Mouse (Mus musculus) regulatory T cell (primary cell): ENCODE data around the gene Dync1i1.

ENCODE experiments used
- in situ Hi-C: fragments of 300-600 bp; cut with MboI, MseI; formaldehyde crosslinking; loops from one replicate; pipeline ENCODE4 v1.15.1; 2025; ENCODE audit warnings: high pct_unique_total_duplicates

Dync1i1 gene

DNA sequence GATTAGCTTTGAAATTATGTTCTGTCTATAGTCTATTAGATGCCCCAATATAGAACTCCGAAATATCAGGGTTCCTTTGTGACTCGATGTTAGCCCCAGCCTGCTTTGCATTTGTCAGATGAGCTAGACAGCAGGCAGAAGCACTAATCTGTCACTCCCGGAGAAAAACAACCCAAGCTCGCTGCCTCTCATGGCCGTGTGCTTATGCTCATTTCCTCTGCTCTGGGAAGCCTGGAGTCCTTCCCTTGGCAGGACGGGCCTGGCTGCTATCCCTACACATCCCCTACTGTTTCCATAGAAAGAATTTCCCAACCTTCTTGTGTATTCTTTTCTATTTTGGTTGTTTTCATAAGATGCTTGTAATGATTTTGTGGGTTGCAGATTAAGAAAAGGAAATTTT lies 130.1 kb downstream of the Dync1i1 start:
- in situ Hi-C loops, result no loop called here

DNA sequence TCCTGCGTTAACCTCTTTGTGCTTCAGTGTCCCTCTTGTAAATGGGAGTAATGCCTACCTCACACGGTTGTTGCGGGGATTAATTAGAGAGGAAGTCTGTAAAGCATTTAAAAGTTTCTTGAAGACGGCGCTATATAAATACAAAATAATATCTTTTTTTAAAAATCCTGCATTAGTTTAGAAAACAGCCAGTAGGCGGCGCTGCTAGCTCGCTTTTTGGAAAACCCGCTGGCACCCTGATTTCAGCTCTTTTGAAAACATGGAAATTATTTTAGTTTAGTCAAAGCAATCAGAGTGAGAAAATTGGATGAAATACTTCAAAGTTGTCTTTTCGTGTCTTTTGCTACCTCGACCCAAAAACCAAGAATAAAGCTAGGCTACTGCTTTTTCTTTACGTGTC lies 132.9 kb downstream of the Dync1i1 start:
- in situ Hi-C loops, result no loop called here

DNA sequence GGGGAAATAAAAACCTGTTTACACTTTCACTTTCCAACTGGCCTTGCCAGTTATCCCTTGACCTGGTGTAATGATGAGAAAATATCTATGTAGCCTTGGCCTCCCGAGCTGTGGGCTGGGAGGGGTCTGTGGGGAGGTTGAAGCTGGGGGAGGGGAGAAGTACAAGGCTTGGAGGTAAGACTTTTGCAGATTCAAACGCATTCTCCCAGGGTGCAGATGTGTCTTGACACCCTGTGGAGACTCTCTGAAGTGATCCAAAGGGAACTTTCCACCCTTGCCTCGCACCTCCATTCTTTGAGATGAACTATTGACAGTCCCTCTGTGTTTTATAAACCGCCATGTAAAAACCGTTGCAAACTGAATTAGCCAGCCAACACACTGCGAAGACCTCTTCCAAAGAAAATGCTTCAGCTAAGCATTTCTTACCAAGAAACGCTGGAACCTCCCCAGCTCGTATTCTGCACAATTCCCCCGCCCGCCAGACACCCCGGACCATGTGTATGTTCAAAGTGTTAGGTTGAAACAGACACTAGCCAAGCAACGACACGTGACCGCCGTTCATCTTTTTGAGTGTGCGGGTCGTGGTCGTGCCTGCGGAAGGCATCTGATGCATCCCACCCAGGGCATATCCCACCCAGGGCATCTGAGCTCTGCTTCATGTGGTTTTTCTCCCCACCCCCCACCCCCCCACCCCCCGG lies 133.6 kb downstream of the Dync1i1 start:
- in situ Hi-C loops, result no loop called here

GRCm38 (mm10) chr6:5859630-5860029 lies 134.2 kb downstream of the Dync1i1 start:
- in situ Hi-C loops, result no loop called here

DNA sequence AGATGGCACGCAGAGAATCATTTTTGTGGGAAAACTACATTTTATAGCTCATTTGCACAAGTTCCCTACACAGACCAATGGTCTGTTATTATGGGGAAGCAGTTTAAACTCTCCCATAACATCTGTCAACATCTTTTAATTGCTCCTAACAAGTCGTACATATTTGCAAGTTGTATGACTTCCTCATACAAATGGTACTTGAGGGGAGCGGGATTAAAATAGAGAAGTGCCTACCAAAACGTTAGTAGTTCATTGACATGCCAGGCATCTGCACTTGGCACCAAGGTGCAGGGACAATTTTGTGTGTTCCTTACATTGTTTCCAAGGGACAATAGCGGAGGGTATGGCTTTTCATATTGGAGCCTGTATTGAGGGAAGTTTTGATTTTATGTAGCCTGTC lies 140.7 kb downstream of the Dync1i1 start:
- in situ Hi-C loops, result no loop called here

DNA sequence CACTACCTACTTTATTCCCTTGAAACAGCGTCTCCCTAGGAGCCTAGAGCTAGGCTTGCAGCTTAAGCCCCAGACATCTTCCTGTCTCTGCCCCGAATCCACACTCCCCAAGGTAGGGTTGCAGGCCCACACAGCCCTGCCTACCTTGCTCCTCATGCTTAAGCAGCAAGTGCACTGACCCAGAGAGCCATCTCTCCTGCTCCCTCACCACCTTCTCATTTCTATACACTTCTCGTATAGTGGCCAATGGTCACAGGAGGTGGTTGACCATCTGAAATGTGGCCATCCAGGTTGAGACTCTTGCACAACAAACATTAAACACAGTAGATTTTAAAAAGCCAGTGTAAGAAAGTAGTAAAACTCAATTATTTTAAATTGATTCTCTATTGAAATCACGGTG lies 141.8 kb downstream of the Dync1i1 start:
- in situ Hi-C loops, result no loop called here

DNA sequence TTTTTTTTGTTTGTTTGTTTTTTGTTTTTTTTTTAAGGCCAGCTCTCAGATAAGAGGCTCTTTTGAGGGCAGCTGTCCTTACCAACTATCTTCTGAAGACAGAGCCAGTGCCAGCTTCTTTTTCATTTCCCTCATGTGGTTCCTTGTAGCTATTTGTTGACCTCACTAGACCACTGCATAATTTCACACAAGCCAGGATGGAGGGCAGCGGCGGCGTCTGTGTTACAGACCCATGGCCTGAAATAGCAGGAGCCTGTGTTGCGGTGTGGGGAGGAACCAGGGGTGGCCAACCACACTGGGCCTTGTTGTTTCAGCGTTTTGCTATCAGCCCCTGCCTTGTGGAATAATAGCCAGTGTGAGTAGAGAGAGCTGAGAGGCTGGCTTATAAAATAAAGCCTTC lies 145.6 kb downstream of the Dync1i1 start:
- in situ Hi-C loops, result no loop called here

- in situ Hi-C loops, result no loop called here
Observed at GRCm38 (mm10) chr6:5871581-5872298, 146.3 kb downstream of the Dync1i1 start.

GRCm38 (mm10) chr6:5889341-5889740 lies 163.9 kb downstream of the Dync1i1 start:
- in situ Hi-C loops, result no loop called here

DNA sequence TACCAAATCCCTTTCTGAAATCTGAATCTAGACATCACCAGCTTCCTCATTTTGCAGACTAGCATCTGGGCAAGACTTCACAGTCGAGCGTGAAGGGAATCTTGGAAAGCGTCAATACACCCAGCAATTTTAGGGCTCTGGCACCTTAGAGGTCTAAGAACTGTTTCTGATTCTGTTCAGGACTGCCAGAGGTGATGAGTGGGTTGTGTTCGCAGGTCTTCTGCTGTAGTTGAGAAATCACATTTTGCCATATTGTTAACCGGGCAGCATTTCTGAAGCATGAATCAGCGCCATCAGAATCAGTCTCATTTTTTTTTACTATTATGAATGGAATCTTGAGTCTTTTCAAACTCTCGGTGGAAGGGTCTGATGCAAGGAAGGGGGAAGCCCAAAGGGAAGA lies 185.9 kb downstream of the Dync1i1 start:
- in situ Hi-C loops, result no loop called here

GRCm38 (mm10) chr6:5915028-5915427 lies 189.6 kb downstream of the Dync1i1 start:
- in situ Hi-C loops, result no loop called here

GRCm38 (mm10) chr6:5920670-5921069 lies 195.2 kb downstream of the Dync1i1 start:
- in situ Hi-C loops, result no loop called here

GRCm38 (mm10) chr6:5922676-5923075 lies 197.2 kb downstream of the Dync1i1 start:
- in situ Hi-C loops, result no loop called here

GRCm38 (mm10) chr6:5923148-5923547 lies 197.7 kb downstream of the Dync1i1 start:
- in situ Hi-C loops, result no loop called here

DNA sequence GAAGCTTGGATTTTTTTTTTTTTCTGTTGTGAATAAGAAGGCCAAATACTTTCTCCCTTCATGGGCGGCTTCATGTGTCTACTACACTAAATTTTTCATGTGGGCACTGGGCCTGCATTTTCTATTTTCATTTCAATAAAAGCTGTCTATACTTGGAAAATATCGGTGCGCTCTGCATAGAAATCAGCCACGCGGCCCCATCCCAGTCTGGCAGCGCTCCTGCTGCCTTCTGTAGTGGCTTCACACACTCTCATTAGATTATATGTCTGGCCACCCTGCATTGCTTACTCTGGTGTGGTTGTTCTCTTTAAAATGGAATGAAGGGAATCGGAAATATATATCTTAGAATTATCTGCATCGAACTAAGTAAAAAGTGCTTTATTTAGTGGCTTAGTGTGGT lies 204.7 kb downstream of the Dync1i1 start:
- in situ Hi-C loops, result no loop called here

DNA sequence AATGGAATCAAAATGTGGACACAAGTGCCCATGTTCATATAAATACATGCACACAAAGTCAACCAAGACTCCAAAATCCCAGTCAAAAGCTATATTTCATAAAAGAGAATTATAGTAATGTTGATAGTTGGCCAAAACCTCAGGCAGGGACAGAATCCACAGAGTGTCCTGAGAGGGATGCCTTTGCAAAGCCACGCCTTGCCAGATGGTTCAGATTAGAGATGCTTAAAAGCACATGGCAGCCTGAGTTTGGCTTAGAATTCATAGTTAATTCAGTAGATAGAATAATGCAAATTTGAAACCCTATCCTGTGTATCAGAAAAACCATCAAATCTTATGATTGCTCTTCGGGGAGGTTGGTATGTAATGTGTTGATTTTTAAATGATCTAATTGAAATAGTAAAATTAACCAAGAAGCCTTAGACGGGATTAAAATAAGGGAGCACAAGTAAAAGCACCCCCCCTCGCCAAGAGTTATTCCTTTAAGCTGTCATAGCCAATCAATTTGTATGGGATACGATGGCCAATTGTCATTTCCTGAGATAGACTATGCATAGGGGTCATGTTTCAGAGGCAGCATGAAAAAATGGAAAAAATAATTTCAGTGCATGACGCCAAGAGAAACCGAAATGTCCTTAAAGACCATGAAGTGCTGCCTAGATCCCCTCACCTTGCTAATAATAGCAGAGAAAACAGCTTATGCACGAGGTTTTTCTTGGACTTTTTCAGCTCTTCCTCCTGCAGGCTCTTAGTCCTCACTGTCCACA lies 210.3 kb downstream of the Dync1i1 start:
- in situ Hi-C loops, result no loop called here

GRCm38 (mm10) chr6:5949812-5950392 lies 224.5 kb downstream of the Dync1i1 start:
- in situ Hi-C loops, result no loop called here

DNA sequence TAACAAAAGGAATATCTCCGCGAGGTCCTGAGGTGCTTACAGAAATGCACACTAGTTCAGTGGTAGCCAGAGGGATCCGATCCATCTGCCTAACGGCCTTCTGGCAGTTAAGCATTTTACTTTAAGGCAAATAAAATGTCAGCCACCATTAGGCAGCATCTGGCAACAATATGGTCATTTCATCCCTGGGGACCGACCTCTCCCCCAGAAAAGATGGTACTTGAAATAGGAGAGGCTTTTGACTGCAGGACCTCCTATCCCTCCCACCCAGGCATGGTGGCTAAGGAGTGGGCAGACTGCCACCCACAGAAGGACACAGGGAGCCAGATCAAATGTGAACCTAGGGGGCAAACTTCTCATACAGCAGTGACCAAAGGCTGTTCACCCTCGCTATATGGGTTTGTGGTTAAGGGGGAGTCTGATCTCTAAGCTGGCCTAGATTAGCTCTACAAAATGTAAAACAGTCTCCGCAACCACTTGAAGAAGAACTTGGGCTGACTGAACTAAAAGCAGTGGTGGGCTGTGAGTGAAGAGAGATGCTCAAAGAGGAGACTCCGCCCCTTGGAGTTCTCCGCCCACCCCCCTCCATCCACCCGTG lies 231.0 kb downstream of the Dync1i1 start:
- in situ Hi-C loops, result no loop called here

DNA sequence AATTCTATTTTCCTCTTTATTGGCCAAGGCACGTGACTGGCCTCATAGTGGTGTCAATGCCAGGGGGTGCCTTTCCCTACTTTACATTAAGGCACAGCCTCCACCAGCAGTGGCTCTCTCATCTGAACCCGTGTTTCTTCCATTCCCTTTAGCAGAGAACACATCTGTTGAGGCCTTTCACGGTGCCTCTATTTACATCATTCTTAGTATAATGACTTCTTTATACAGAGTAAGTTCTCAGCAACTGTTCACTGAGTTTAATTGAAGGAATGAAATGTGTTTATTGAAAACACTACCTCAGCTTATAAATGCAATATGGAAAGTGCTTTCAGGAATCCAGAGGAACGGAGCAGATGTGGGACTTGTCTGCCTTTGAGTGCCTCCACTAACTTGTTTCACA lies 235.3 kb downstream of the Dync1i1 start:
- in situ Hi-C loops, result no loop called here

- in situ Hi-C loops, result no loop called here
Observed at GRCm38 (mm10) chr6:5961960-5962359, 236.5 kb downstream of the Dync1i1 start.

- in situ Hi-C loops, result no loop called here
Observed at GRCm38 (mm10) chr6:5966376-5966775, 240.9 kb downstream of the Dync1i1 start.
